Mouse (Mus musculus) brain, adult 2 months (tissue): Measurements from ENCODE around the gene Phospho1.
"Not testable (repeated sequence)": the region's sequence is repeated elsewhere in the genome, so short reads cannot be mapped to it uniquely, and the experiment has no call there.

Source experiments
- DNase-seq: peaks from one replicate; pipeline ENCODE4 v3.0.0; 2011; ENCODE audit warnings: low read depth, low spot score

The Phospho1 gene

GRCm38 (mm10) chr11:95860071-95860490 lies 35.8 kb downstream of the Phospho1 start:
- DNase-seq: peak; percentile 12

- DNase-seq: no peak
Observed at GRCm38 (mm10) chr11:95861397-95861796, 37.1 kb downstream of the Phospho1 start.

- no peak for DNase-seq
Observed at GRCm38 (mm10) chr11:95869442-95869841, 45.1 kb downstream of the Phospho1 start.

- no peak for DNase-seq
Observed at GRCm38 (mm10) chr11:95869918-95870470, 45.7 kb downstream of the Phospho1 start.

GRCm38 (mm10) chr11:95875804-95876203 lies 51.5 kb downstream of the Phospho1 start:
- peak; percentile 31 for DNase-seq

- DNase-seq: peak; percentile 64
Observed at GRCm38 (mm10) chr11:95876296-95876695, 52.0 kb downstream of the Phospho1 start.

GRCm38 (mm10) chr11:95879861-95880260 lies 55.6 kb downstream of the Phospho1 start:
- not testable (repeated sequence) for DNase-seq
